Mouse (Mus musculus) MEL (cell line): Measurements from ENCODE around the gene Ly9. TPM values are rescaled to one million over a fixed set of nuclear protein-coding genes. Genes with fewer than 3 reads are reported as not detected.

Source experiments
- DNase-seq: peaks from one replicate; pipeline ENCODE4 v3.0.0; 2011; ENCODE audit warnings: low read depth, low spot score
- H3K27ac ChIP-seq: 2 replicates; pipeline ENCODE4 v1.5.1; 2012; ENCODE audit warnings: low read depth, mild to moderate bottlenecking, control low read depth, low read length, moderate library complexity; ENCODE audit not compliant: control insufficient read depth
- H3K27me3 ChIP-seq, 2 experiments: fragments of 150-350 bp in 1 of 2; sonication (generic) in 1 of 2; 2 replicates each; pipeline ENCODE4 v1.6.1; 2012; ENCODE audit warnings: low read length in 2 of 2, mild to moderate bottlenecking in 2 of 2, improper control_type of control experiment in 1 of 2, moderate library complexity in 1 of 2; ENCODE audit not compliant: insufficient read depth in 2 of 2, control insufficient read depth in 1 of 2
- H3K36me3 ChIP-seq, 2 experiments: 2 replicates each; pipeline ENCODE4 v1.6.1; 2012 to 2014; ENCODE audit warnings: low read length in 2 of 2, improper control_type of control experiment in 1 of 2, inconsistent platforms in 1 of 2, mild to moderate bottlenecking in 1 of 2; ENCODE audit not compliant: insufficient read depth in 2 of 2, control insufficient read depth in 1 of 2
- H3K4me1 ChIP-seq, 2 experiments: fragments of 150-350 bp in 1 of 2; sonication (generic) in 1 of 2; 2 replicates each; pipeline ENCODE4 v1.6.1; 2012; ENCODE audit warnings: low read length in 2 of 2, improper control_type of control experiment in 1 of 2, mild to moderate bottlenecking in 1 of 2; ENCODE audit not compliant: insufficient read depth in 2 of 2, control insufficient read depth in 1 of 2
- H3K4me3 ChIP-seq, 2 experiments: fragments of 150-350 bp in 1 of 2; sonication (generic) in 1 of 2; 2 replicates each; pipeline ENCODE4 v1.5.1; 2012; ENCODE audit warnings: low read depth in 2 of 2, low read length in 2 of 2, mild to moderate bottlenecking in 2 of 2, moderate library complexity in 2 of 2, control low read depth in 1 of 2, improper control_type of control experiment in 1 of 2; ENCODE audit not compliant: control insufficient read depth in 1 of 2, insufficient read depth in 1 of 2
- H3K79me2 ChIP-seq: 2 replicates; pipeline ENCODE4 v1.6.1; 2012; ENCODE audit warnings: mild to moderate bottlenecking, low read length, moderate library complexity; ENCODE audit not compliant: control insufficient read depth, poor library complexity, insufficient read depth
- H3K9ac ChIP-seq: 2 replicates; pipeline ENCODE4 v1.6.1; 2012; ENCODE audit warnings: low read depth, mild to moderate bottlenecking, control low read depth, low read length, moderate library complexity; ENCODE audit not compliant: control insufficient read depth, poor library complexity, severe bottlenecking
- H3K9me3 ChIP-seq: fragments of 150-350 bp; sonication (generic); replicated peaks from 2 replicates; pipeline ENCODE4 v1.6.1; 2012; ENCODE audit warnings: mild to moderate bottlenecking, low read length, improper control_type of control experiment, moderate library complexity; ENCODE audit not compliant: insufficient read depth
- BHLHE40 ChIP-seq: IDR thresholded peaks from 2 replicates; pipeline ENCODE4 v1.6.1; 2012; ENCODE audit warnings: low read depth, mild to moderate bottlenecking, inconsistent platforms, low read length, improper control_type of control experiment, borderline replicate concordance
- CTCF ChIP-seq, 3 experiments: IDR thresholded peaks in 2 of 3; conservative IDR thresholded peaks in 1 of 3; 2 replicates each; pipeline ENCODE4 v1.5.1; 2011 to 2012; ENCODE audit warnings: low read length in 3 of 3, low read depth in 2 of 3, mild to moderate bottlenecking in 2 of 3, improper control_type of control experiment in 1 of 3, inconsistent platforms in 1 of 3, mixed read lengths in 1 of 3, moderate library complexity in 1 of 3; ENCODE audit not compliant: control insufficient read depth in 1 of 3, insufficient read depth in 1 of 3, poor library complexity in 1 of 3, severe bottlenecking in 1 of 3
- ELF1 ChIP-seq: IDR thresholded peaks from 2 replicates; pipeline ENCODE4 v1.6.1; 2014; ENCODE audit warnings: low read depth, mild to moderate bottlenecking, inconsistent platforms, low read length, improper control_type of control experiment, moderate library complexity
- EP300 ChIP-seq, 2 experiments: IDR thresholded peaks; 2 replicates each; pipeline ENCODE4 v1.6.1; 2011; ENCODE audit warnings: improper control_type of control experiment in 2 of 2, low read length in 2 of 2, low read depth in 1 of 2, mild to moderate bottlenecking in 1 of 2
- ETS1 ChIP-seq: IDR thresholded peaks from 2 replicates; pipeline ENCODE4 v1.6.1; 2012; ENCODE audit warnings: low read depth, mild to moderate bottlenecking, inconsistent platforms, low read length, improper control_type of control experiment, moderate library complexity
- KAT2A ChIP-seq: conservative IDR thresholded peaks from 2 replicates; pipeline ENCODE4 v1.6.1; 2012; ENCODE audit warnings: low read depth, low read length, improper control_type of control experiment, inconsistent platforms
- MAFK ChIP-seq: IDR thresholded peaks from 2 replicates; pipeline ENCODE4 v1.6.1; 2011; ENCODE audit warnings: low read depth, mild to moderate bottlenecking, low read length, improper control_type of control experiment, borderline replicate concordance
- MAX ChIP-seq: IDR thresholded peaks from 2 replicates; pipeline ENCODE4 v1.6.1; 2011; ENCODE audit warnings: low read length, improper control_type of control experiment
- MXI1 ChIP-seq: IDR thresholded peaks from 2 replicates; pipeline ENCODE4 v1.6.1; 2011; ENCODE audit warnings: mild to moderate bottlenecking, low read depth, low read length, improper control_type of control experiment
- MYB ChIP-seq: IDR thresholded peaks from 2 replicates; pipeline ENCODE4 v1.6.1; 2011; ENCODE audit warnings: mild to moderate bottlenecking, low read depth, low read length, improper control_type of control experiment
- MYC ChIP-seq: IDR thresholded peaks from 2 replicates; pipeline ENCODE4 v1.6.1; 2011; ENCODE audit warnings: low read depth, mild to moderate bottlenecking, low read length, improper control_type of control experiment, moderate library complexity
- POLR2AphosphoS5 ChIP-seq: IDR thresholded peaks from 2 replicates; pipeline ENCODE4 v1.6.1; 2012; ENCODE audit warnings: low read depth, borderline replicate concordance, mild to moderate bottlenecking, inconsistent platforms, low read length, moderate library complexity, mixed read lengths
- RAD21 ChIP-seq: IDR thresholded peaks from 2 replicates; pipeline ENCODE4 v1.6.1; 2011; ENCODE audit warnings: mild to moderate bottlenecking, low read depth, low read length, improper control_type of control experiment
- RCOR1 ChIP-seq: IDR thresholded peaks from 2 replicates; pipeline ENCODE4 v1.6.1; 2012; ENCODE audit warnings: low read depth, mild to moderate bottlenecking, inconsistent platforms, low read length, improper control_type of control experiment
- SIN3A ChIP-seq: IDR thresholded peaks from 2 replicates; pipeline ENCODE4 v1.6.1; 2012; ENCODE audit warnings: low read length, improper control_type of control experiment, inconsistent platforms
- SMC3 ChIP-seq: IDR thresholded peaks from 2 replicates; pipeline ENCODE4 v1.6.1; 2011; ENCODE audit warnings: low read depth, low read length, improper control_type of control experiment
- TAL1 ChIP-seq: IDR thresholded peaks from 2 replicates; pipeline ENCODE4 v1.6.1; 2012; ENCODE audit warnings: mild to moderate bottlenecking, inconsistent platforms, low read length, moderate library complexity, mixed read lengths
- TBP ChIP-seq: IDR thresholded peaks from 2 replicates; pipeline ENCODE4 v1.8.0; 2011; ENCODE audit warnings: low read depth, low read length, improper control_type of control experiment
- TCF12 ChIP-seq: IDR thresholded peaks from 2 replicates; pipeline ENCODE4 v1.6.1; 2014; ENCODE audit warnings: low read depth, mild to moderate bottlenecking, inconsistent platforms, low read length, improper control_type of control experiment, moderate library complexity
- UBTF ChIP-seq: IDR thresholded peaks from 2 replicates; pipeline ENCODE4 v1.6.1; 2012; ENCODE audit warnings: low read depth, mild to moderate bottlenecking, inconsistent platforms, low read length, improper control_type of control experiment, moderate library complexity, borderline replicate concordance; ENCODE audit not compliant: insufficient read depth
- USF1 ChIP-seq: IDR thresholded peaks from 2 replicates; pipeline ENCODE4 v1.6.1; 2014; ENCODE audit warnings: low read depth, mild to moderate bottlenecking, inconsistent platforms, low read length, improper control_type of control experiment, moderate library complexity
- USF2 ChIP-seq, 2 experiments: IDR thresholded peaks; 2 replicates each; pipeline ENCODE4 v1.6.1; 2011 to 2012; ENCODE audit warnings: improper control_type of control experiment in 2 of 2, low read length in 2 of 2, borderline replicate concordance in 1 of 2, inconsistent platforms in 1 of 2, low read depth in 1 of 2, mild to moderate bottlenecking in 1 of 2; ENCODE audit not compliant: insufficient read depth in 1 of 2
- ZC3H11A ChIP-seq: IDR thresholded peaks from 2 replicates; pipeline ENCODE4 v1.6.1; 2012; ENCODE audit warnings: low read depth, mild to moderate bottlenecking, inconsistent platforms, low read length, improper control_type of control experiment
- ZKSCAN1 ChIP-seq: IDR thresholded peaks from 2 replicates; pipeline ENCODE4 v1.6.1; 2012; ENCODE audit warnings: low read depth, mild to moderate bottlenecking, inconsistent platforms, low read length, improper control_type of control experiment, moderate library complexity
- polyA plus RNA-seq, 2 experiments: library from polyadenylated mRNA; stranded (reverse) in 1 of 2; unstranded in 1 of 2; fragments of >175 nt in 1 of 2; fragments of >200 nt in 1 of 2; gene quantifications; 2 replicates each; pipeline versions ENCODE4 v1.2.1 to v1.2.4; 2012; ENCODE audit warnings: low replicate concordance in 2 of 2, low read depth in 1 of 2; ENCODE audit not compliant: insufficient read length in 2 of 2, insufficient read depth in 1 of 2, missing spikeins in 1 of 2
- total RNA-seq: library from RNA; depleted of rRNA; stranded (reverse); fragments of 300-350 nt; gene quantifications from 2 replicates; pipeline ENCODE4 v1.2.3, GENCODE M21; 2012

Gene Ly9
- total and polyA plus RNA-seq, 3 experiments, result 0.25 TPM; not detected in 2

DNA sequence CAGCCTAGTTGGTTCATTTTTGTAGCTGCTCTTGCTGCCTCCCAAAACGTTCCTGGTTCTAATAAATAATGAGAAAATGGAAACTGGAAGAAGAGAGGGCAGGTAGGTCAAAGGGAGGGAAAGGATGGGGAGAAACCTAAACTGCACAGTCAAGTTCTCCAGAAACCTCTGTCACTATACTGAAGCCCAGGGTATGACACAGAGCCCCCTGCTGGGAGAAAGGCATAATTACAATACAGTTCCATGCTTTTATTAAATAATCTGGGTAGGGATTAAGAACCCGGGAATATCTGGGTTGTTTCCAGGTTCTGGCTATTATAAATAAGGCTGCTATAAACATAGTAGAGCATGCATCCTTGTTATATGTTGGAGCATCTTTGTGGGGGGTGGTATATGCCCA lies 6.8 kb upstream of the Ly9 start:
- Histone ChIP-seq H3K9me3 (no peaks in the 10 kb centered on the region), H3K27ac (no peak overlapping the region), H3K9ac (no peak overlapping the region), H3K79me2 (no peaks in the 10 kb centered on the region), H3K27me3 (no peaks in the 10 kb centered on the region), H3K36me3 (no peaks in the 10 kb centered on the region), H3K4me1 (no peaks in the 10 kb centered on the region), H3K4me3 (no peak overlapping the region)
- TF ChIP-seq MYC, result no peak
- no peak for TF ChIP-seq SIN3A
- no peak for TF ChIP-seq MAX
- no peak for TF ChIP-seq USF2 (IDR thresholded peaks at IDR 0.05; ENCODE audit: borderline replicate concordance in 1 of 2, insufficient read depth in 1 of 2, low read depth in 1 of 2, low read length in 2 of 2)
- TF ChIP-seq ZC3H11A, result peak; percentile 10; the same call in 1 of the 2 replicates
- no peak for TF ChIP-seq RCOR1
- TF ChIP-seq MXI1, result no peak
- no peak for TF ChIP-seq ZKSCAN1
- TF ChIP-seq CTCF (IDR thresholded peaks at IDR 0.05 in 2 of 3, conservative IDR thresholded peaks at IDR 0.05 in 1 of 3; ENCODE audit: control insufficient read depth in 1 of 3, insufficient read depth in 1 of 3, low read depth in 2 of 3, low read length in 3 of 3, poor library complexity in 1 of 3, severe bottlenecking in 1 of 3), result peak; percentile 41 to 70 (median 64)
- TF ChIP-seq USF1, result no peak
- TF ChIP-seq SMC3, result peak; percentile 69
- TF ChIP-seq RAD21, result peak; percentile 38
- no peak for TF ChIP-seq TCF12
- DNase-seq, result peak; percentile 50

DNA sequence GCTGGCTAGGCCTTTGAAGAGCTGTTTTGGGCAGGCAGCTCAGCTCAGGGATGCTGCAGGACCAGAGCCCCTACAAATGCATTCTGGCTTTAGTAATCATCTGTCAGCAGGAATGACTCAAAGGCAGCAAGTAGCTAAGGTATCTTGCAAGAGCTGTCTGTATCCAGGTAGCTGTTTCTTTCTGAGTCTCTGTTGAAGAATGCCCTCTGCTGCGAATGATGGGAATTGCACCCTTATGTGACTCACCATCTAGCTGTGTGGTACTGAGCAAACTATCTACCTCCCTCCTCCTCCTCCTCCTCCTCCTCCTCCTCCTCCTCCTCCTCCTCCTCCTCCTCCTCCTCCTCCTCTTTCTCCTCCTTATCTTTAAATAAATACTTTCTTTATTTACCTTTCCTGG lies 3.6 kb upstream of the Ly9 start:
- TF ChIP-seq ETS1 (no peak), MYB (no peak), MAFK (no peak), SMC3 (peak; percentile 43), ELF1 (no peak), ZKSCAN1 (no peak), SIN3A (no peak), TBP (no peak), TCF12 (no peak), CTCF (IDR thresholded peaks at IDR 0.05 in 2 of 3, conservative IDR thresholded peaks at IDR 0.05 in 1 of 3; ENCODE audit: control insufficient read depth in 1 of 3, insufficient read depth in 1 of 3, low read depth in 2 of 3, low read length in 3 of 3, poor library complexity in 1 of 3, severe bottlenecking in 1 of 3) (peak; percentile 25 to 52 (median 33)), EP300 (IDR thresholded peaks at IDR 0.05; ENCODE audit: low read depth in 1 of 2, low read length in 2 of 2) (no peak), MAX (no peak), KAT2A (no peak), TAL1 (no peak), POLR2AphosphoS5 (no peak), BHLHE40 (no peak), MYC (no peak), UBTF (no peak), RAD21 (peak; percentile 30)
- H3K79me2 ChIP-seq, result no peaks in the 10 kb centered on the region
- H3K9ac ChIP-seq, result no peak overlapping the region
- no peaks in the 10 kb centered on the region for H3K27me3 ChIP-seq
- no peaks in the 10 kb centered on the region for H3K36me3 ChIP-seq
- H3K9me3 ChIP-seq, result no peaks in the 10 kb centered on the region
- H3K27ac ChIP-seq, result no peak overlapping the region
- peak; percentile 55 for DNase-seq
- H3K4me1 ChIP-seq, result no peaks in the 10 kb centered on the region
- H3K4me3 ChIP-seq, result no peak overlapping the region
